Mouse (Mus musculus): ENCODE data around the gene Ifna5.
"Not testable (repeated sequence)": the region's sequence is repeated elsewhere in the genome, so short reads cannot be mapped to it uniquely, and the experiment has no call there.

GRCm38 (mm10) chr4:88805761-88806160 lies 29.6 kb upstream of the Ifna5 start:
- TF ChIP-seq CTCF (IDR thresholded peaks at IDR 0.05; ENCODE audit: borderline replicate concordance, extremely low read depth, insufficient read depth, insufficient read length); POLR2A (IDR thresholded peaks at IDR 0.05; ENCODE audit: borderline replicate concordance, extremely low read depth, insufficient read depth, insufficient read length, poor library complexity, severe bottlenecking): not testable (repeated sequence)
